Mouse (Mus musculus): ENCODE data around the gene Slc13a2. TPM values are rescaled to one million over a fixed set of nuclear protein-coding genes. Genes with fewer than 3 reads are reported as not detected.

Gene Slc13a2
- polyA plus RNA-seq, 1 experiment from 2014 or later = 0.15 TPM

GRCm38 (mm10) chr11:78371711-78372110 is 50.3 kb downstream of the Slc13a2 start:
- WGBS = 91% methylated on average over 11 of the region's 11 CpGs
- no peak overlapping the region for H3K4me2 ChIP-seq (ENCODE audit: low read depth, low read length)
- ATAC-seq (ENCODE audit: low read depth) = no peak
- no peak overlapping the region for H3K4me3 ChIP-seq (ENCODE audit: low read length)
- no peak overlapping the region for H3K9ac ChIP-seq (ENCODE audit: low read length)
- no peaks in the 10 kb centered on the region for H3K9me3 ChIP-seq (ENCODE audit: control insufficient read depth, low read length)
- no peaks in the 10 kb centered on the region for H3K27me3 ChIP-seq (ENCODE audit: control insufficient read depth, insufficient read depth, low read depth, low read length)
- peaks cover 5% of the 10 kb centered on the region; the same call in 1 of the 2 replicates for H3K4me1 ChIP-seq (replicated peaks; ENCODE audit: control insufficient read depth, insufficient read depth, low read length)
- no peaks in the 10 kb centered on the region for H3K36me3 ChIP-seq (ENCODE audit: control insufficient read depth, insufficient read depth, low read length)
- H3K27ac ChIP-seq (ENCODE audit: low read length) = no peak overlapping the region

GRCm38 (mm10) chr11:78370389-78370788 is 51.6 kb downstream of the Slc13a2 start:
- Histone ChIP-seq H3K27ac (ENCODE audit: low read length) (no peak overlapping the region), H3K4me3 (ENCODE audit: low read length) (no peak overlapping the region), H3K4me1 (replicated peaks; ENCODE audit: control insufficient read depth, insufficient read depth, low read length) (peaks cover 5% of the 10 kb centered on the region; the same call in 1 of the 2 replicates), H3K9ac (ENCODE audit: low read length) (no peak overlapping the region), H3K27me3 (ENCODE audit: control insufficient read depth, insufficient read depth, low read depth, low read length) (no peaks in the 10 kb centered on the region), H3K9me3 (ENCODE audit: control insufficient read depth, low read length) (no peaks in the 10 kb centered on the region), H3K4me2 (ENCODE audit: low read depth, low read length) (no peak overlapping the region), H3K36me3 (ENCODE audit: control insufficient read depth, insufficient read depth, low read length) (no peaks in the 10 kb centered on the region)
- peak; percentile 65 for ATAC-seq (ENCODE audit: low read depth)
- WGBS = 27% methylated on average over 1 of the region's 1 CpGs

GRCm38 (mm10) chr11:78367456-78368225 is 54.4 kb downstream of the Slc13a2 start:
- H3K4me3 ChIP-seq (ENCODE audit: low read length) = no peak overlapping the region

GRCm38 (mm10) chr11:78364103-78364502 is 57.9 kb downstream of the Slc13a2 start:
- WGBS = 14% methylated on average over 8 of the region's 8 CpGs
- no peak overlapping the region for H3K27ac ChIP-seq (ENCODE audit: low read length)
- ATAC-seq (ENCODE audit: low read depth) = no peak

More at GRCm38 (mm10) chr11:78367456-78368225, 54.4 kb downstream of the Slc13a2 start:
- peaks cover 5% of the 10 kb centered on the region; the same call in 1 of the 2 replicates for H3K4me1 ChIP-seq (replicated peaks; ENCODE audit: control insufficient read depth, insufficient read depth, low read length)
- H3K27me3 ChIP-seq (ENCODE audit: control insufficient read depth, insufficient read depth, low read depth, low read length) = no peaks in the 10 kb centered on the region
- no peak overlapping the region for H3K9ac ChIP-seq (ENCODE audit: low read length)
- no peak overlapping the region for H3K4me2 ChIP-seq (ENCODE audit: low read depth, low read length)
- H3K36me3 ChIP-seq (ENCODE audit: control insufficient read depth, insufficient read depth, low read length) = no peaks in the 10 kb centered on the region
- WGBS = 81% methylated on average over 15 of the region's 15 CpGs
- H3K9me3 ChIP-seq (ENCODE audit: control insufficient read depth, low read length) = no peaks in the 10 kb centered on the region
- ATAC-seq (ENCODE audit: low read depth) = no peak
- H3K27ac ChIP-seq (ENCODE audit: low read length) = no peak overlapping the region

GRCm38 (mm10) chr11:78363309-78364007 is 58.6 kb downstream of the Slc13a2 start:
- Histone ChIP-seq H3K9ac (ENCODE audit: low read length) (no peak overlapping the region), H3K27ac (ENCODE audit: low read length) (no peak overlapping the region), H3K9me3 (ENCODE audit: control insufficient read depth, low read length) (no peaks in the 10 kb centered on the region), H3K4me3 (ENCODE audit: low read length) (no peak overlapping the region), H3K4me2 (ENCODE audit: low read depth, low read length) (no peak overlapping the region), H3K4me1 (replicated peaks; ENCODE audit: control insufficient read depth, insufficient read depth, low read length) (no peaks in the 10 kb centered on the region; the same call in 1 of the 2 replicates), H3K36me3 (ENCODE audit: control insufficient read depth, insufficient read depth, low read length) (no peaks in the 10 kb centered on the region), H3K27me3 (ENCODE audit: control insufficient read depth, insufficient read depth, low read depth, low read length) (no peaks in the 10 kb centered on the region)
- ATAC-seq (ENCODE audit: low read depth) = no peak
- 74% methylated on average over 13 of the region's 13 CpGs for WGBS

More at GRCm38 (mm10) chr11:78364103-78364502, 57.9 kb downstream of the Slc13a2 start:
- no peak overlapping the region for H3K9ac ChIP-seq (ENCODE audit: low read length)
- no peak overlapping the region for H3K4me3 ChIP-seq (ENCODE audit: low read length)
- no peak overlapping the region for H3K4me2 ChIP-seq (ENCODE audit: low read depth, low read length)
- H3K27me3 ChIP-seq (ENCODE audit: control insufficient read depth, insufficient read depth, low read depth, low read length) = no peaks in the 10 kb centered on the region
- no peaks in the 10 kb centered on the region for H3K9me3 ChIP-seq (ENCODE audit: control insufficient read depth, low read length)
- no peaks in the 10 kb centered on the region; the same call in 1 of the 2 replicates for H3K4me1 ChIP-seq (replicated peaks; ENCODE audit: control insufficient read depth, insufficient read depth, low read length)
- no peaks in the 10 kb centered on the region for H3K36me3 ChIP-seq (ENCODE audit: control insufficient read depth, insufficient read depth, low read length)

GRCm38 (mm10) chr11:78360789-78361131 is 61.3 kb downstream of the Slc13a2 start:
- ATAC-seq (ENCODE audit: low read depth) = peak; percentile 7; the same call in 1 of the 2 replicates
- no peaks in the 10 kb centered on the region for H3K9me3 ChIP-seq (ENCODE audit: control insufficient read depth, low read length)
- no peak overlapping the region for H3K4me3 ChIP-seq (ENCODE audit: low read length)
- no peak overlapping the region for H3K9ac ChIP-seq (ENCODE audit: low read length)
- H3K4me1 ChIP-seq (replicated peaks; ENCODE audit: control insufficient read depth, insufficient read depth, low read length) = no peaks in the 10 kb centered on the region; the same call in 1 of the 2 replicates
- no peak overlapping the region for H3K27ac ChIP-seq (ENCODE audit: low read length)
- H3K4me2 ChIP-seq (ENCODE audit: low read depth, low read length) = no peak overlapping the region
- H3K36me3 ChIP-seq (ENCODE audit: control insufficient read depth, insufficient read depth, low read length) = no peaks in the 10 kb centered on the region
- no peaks in the 10 kb centered on the region for H3K27me3 ChIP-seq (ENCODE audit: control insufficient read depth, insufficient read depth, low read depth, low read length)
- WGBS = 59% methylated on average over 2 of the region's 2 CpGs

- Histone ChIP-seq H3K4me1 (replicated peaks; ENCODE audit: control insufficient read depth, insufficient read depth, low read length) (no peaks in the 10 kb centered on the region; the same call in 1 of the 2 replicates), H3K9me3 (ENCODE audit: control insufficient read depth, low read length) (no peaks in the 10 kb centered on the region), H3K36me3 (ENCODE audit: control insufficient read depth, insufficient read depth, low read length) (no peaks in the 10 kb centered on the region), H3K4me3 (ENCODE audit: low read length) (peak overlapping the region; percentile 48), H3K27me3 (ENCODE audit: control insufficient read depth, insufficient read depth, low read depth, low read length) (no peaks in the 10 kb centered on the region), H3K4me2 (ENCODE audit: low read depth, low read length) (peak overlapping the region; percentile 66), H3K27ac (ENCODE audit: low read length) (no peak overlapping the region), H3K9ac (ENCODE audit: low read length) (peak overlapping the region; percentile 47)
- WGBS = 8% methylated on average over 13 of the region's 13 CpGs
- ATAC-seq (ENCODE audit: low read depth) = peak; percentile 82
Measured at GRCm38 (mm10) chr11:78360125-78360788, 61.8 kb downstream of the Slc13a2 start.

- no peaks in the 10 kb centered on the region; the same call in 1 of the 2 replicates for H3K4me1 ChIP-seq (replicated peaks; ENCODE audit: control insufficient read depth, insufficient read depth, low read length)
- no peak overlapping the region for H3K9ac ChIP-seq (ENCODE audit: low read length)
- no peak overlapping the region for H3K4me2 ChIP-seq (ENCODE audit: low read depth, low read length)
- ATAC-seq (ENCODE audit: low read depth) = no peak
- no peak overlapping the region for H3K4me3 ChIP-seq (ENCODE audit: low read length)
- H3K27me3 ChIP-seq (ENCODE audit: control insufficient read depth, insufficient read depth, low read depth, low read length) = no peaks in the 10 kb centered on the region
- H3K9me3 ChIP-seq (ENCODE audit: control insufficient read depth, low read length) = no peaks in the 10 kb centered on the region
- WGBS = 12% methylated on average over 22 of the region's 22 CpGs
- H3K36me3 ChIP-seq (ENCODE audit: control insufficient read depth, insufficient read depth, low read length) = no peaks in the 10 kb centered on the region
- no peak overlapping the region for H3K27ac ChIP-seq (ENCODE audit: low read length)
Measured at GRCm38 (mm10) chr11:78358330-78359007, 63.5 kb downstream of the Slc13a2 start.

Measured in lung, embryonic 16.5 days (tissue).